Mouse (Mus musculus) liver, embryonic 12.5 days (tissue): ENCODE measurements around the gene Mief1. TPM values are rescaled to one million over a fixed set of nuclear protein-coding genes. Genes with fewer than 3 reads are reported as not detected.

ENCODE experiments used
- ATAC-seq: fragments of 200-750 bp; cut with Nextera tagmentation; 2 replicates; pipeline ENCODE4 v1.8.0; 2017; ENCODE audit warnings: moderate number of reproducible peaks, mild to moderate bottlenecking, moderate library complexity
- H3K27ac ChIP-seq: fragments of 300-500 bp; sonication (generic); 2 replicates; pipeline ENCODE4 v1.5.1; 2016; ENCODE audit warnings: mild to moderate bottlenecking
- H3K27me3 ChIP-seq: fragments of 300-500 bp; sonication (generic); replicated peaks from 2 replicates; pipeline ENCODE4 v1.6.1; 2016; ENCODE audit warnings: mild to moderate bottlenecking, moderate library complexity
- H3K36me3 ChIP-seq: fragments of 300-500 bp; sonication (generic); 2 replicates; pipeline ENCODE4 v1.6.1; 2016; ENCODE audit warnings: mild to moderate bottlenecking, moderate library complexity
- H3K4me1 ChIP-seq: fragments of 300-500 bp; sonication (generic); 2 replicates; pipeline ENCODE4 v1.6.1; 2016
- H3K4me2 ChIP-seq: fragments of 300-500 bp; sonication (generic); 2 replicates; pipeline ENCODE4 v1.6.1; 2016; ENCODE audit warnings: mild to moderate bottlenecking, moderate library complexity
- H3K4me3 ChIP-seq: fragments of 300-500 bp; sonication (generic); 2 replicates; pipeline ENCODE4 v1.5.1; 2016; ENCODE audit warnings: mild to moderate bottlenecking, moderate library complexity
- H3K9ac ChIP-seq: fragments of 300-500 bp; sonication (generic); 2 replicates; pipeline ENCODE4 v1.6.1; 2016; ENCODE audit warnings: mild to moderate bottlenecking, moderate library complexity
- H3K9me3 ChIP-seq: fragments of 300-500 bp; sonication (generic); replicated peaks from 2 replicates; pipeline ENCODE4 v1.6.1; 2016; ENCODE audit warnings: mild to moderate bottlenecking, moderate library complexity
- WGBS: fragments of 180-500 bp; shearing (Covaris S2); methylation state at CpG from one replicate; pipeline ENCODE4 v1.1.7; 2016; ENCODE audit not compliant: insufficient replicate concordance; 5-methylcytosine and 5-hydroxymethylcytosine counted together
- polyA plus RNA-seq: library from polyadenylated mRNA; unstranded; fragments of >200 nt; fragmentation: Nextera tagmentation; extraction: Ambion mirVana; gene quantifications from 2 replicates; pipeline ENCODE4 v1.2.1, GENCODE M21; 2016

Mief1 gene
- polyA plus RNA-seq, 1 experiment from 2014 or later: 30.1 TPM

- Histone ChIP-seq H3K4me2 (no peak overlapping the region), H3K4me1 (no peaks in the 10 kb centered on the region), H3K9me3 (no peaks in the 10 kb centered on the region), H3K27me3 (peaks cover 62% of the 10 kb centered on the region), H3K36me3 (no peaks in the 10 kb centered on the region), H3K9ac (no peak overlapping the region), H3K27ac (no peak overlapping the region), H3K4me3 (no peak overlapping the region)
- ATAC-seq: no peak
- 0% methylated on average over 6 of the region's 6 CpGs for WGBS
Measured at GRCm38 (mm10) chr15:80277625-80278024, 43.8 kb downstream of the Mief1 start.

- Histone ChIP-seq H3K4me2 (no peak overlapping the region), H3K27me3 (peaks cover 64% of the 10 kb centered on the region), H3K9me3 (no peaks in the 10 kb centered on the region), H3K9ac (no peak overlapping the region), H3K36me3 (no peaks in the 10 kb centered on the region), H3K4me1 (no peaks in the 10 kb centered on the region), H3K4me3 (no peak overlapping the region), H3K27ac (no peak overlapping the region)
- no peak for ATAC-seq
- 45% methylated on average over 5 of the region's 5 CpGs for WGBS
Measured at GRCm38 (mm10) chr15:80278121-80278759, 44.4 kb downstream of the Mief1 start.

GRCm38 (mm10) chr15:80279053-80279452, 45.2 kb downstream of the Mief1 start:
- no peak overlapping the region for H3K4me2 ChIP-seq
- WGBS: 49% methylated on average over 2 of the region's 2 CpGs
- no peak for ATAC-seq

GRCm38 (mm10) chr15:80280646-80281045, 46.8 kb downstream of the Mief1 start:
- 19% methylated on average over 6 of the region's 6 CpGs for WGBS
- Histone ChIP-seq H3K9me3 (no peaks in the 10 kb centered on the region), H3K36me3 (no peaks in the 10 kb centered on the region), H3K4me1 (no peaks in the 10 kb centered on the region), H3K27ac (no peak overlapping the region), H3K9ac (no peak overlapping the region), H3K27me3 (peaks cover 75% of the 10 kb centered on the region), H3K4me3 (no peak overlapping the region), H3K4me2 (no peak overlapping the region)
- ATAC-seq: no peak

More at GRCm38 (mm10) chr15:80279053-80279452, 45.2 kb downstream of the Mief1 start:
- H3K36me3 ChIP-seq: no peaks in the 10 kb centered on the region
- H3K4me3 ChIP-seq: no peak overlapping the region
- H3K4me1 ChIP-seq: no peaks in the 10 kb centered on the region
- no peak overlapping the region for H3K27ac ChIP-seq
- H3K9ac ChIP-seq: no peak overlapping the region
- H3K9me3 ChIP-seq: no peaks in the 10 kb centered on the region
- peaks cover 64% of the 10 kb centered on the region for H3K27me3 ChIP-seq

- peak within 1 kb of the TSS; percentile 40 for H3K4me3 ChIP-seq
- ATAC-seq: no peak
- no peak within 1 kb of the TSS for H3K27ac ChIP-seq
- peaks cover 12% of the 10 kb centered on the region; the same call in 1 of the 2 replicates for H3K4me1 ChIP-seq
- H3K27me3 ChIP-seq: peaks cover 100% of the 10 kb centered on the region
- no peaks in the 10 kb centered on the region for H3K9me3 ChIP-seq
- H3K36me3 ChIP-seq: no peaks in the 10 kb centered on the region
- no peak within 1 kb of the TSS for H3K9ac ChIP-seq
- 3% methylated on average over 48 of the region's 50 CpGs for WGBS
- H3K4me2 ChIP-seq: peak within 1 kb of the TSS; percentile 60
Measured at GRCm38 (mm10) chr15:80286851-80287415, 53.1 kb downstream of the Mief1 start, which contains the start of gene Cacna1i. Gene Cacna1i, plus strand, starts transcription at chr15:80287238.

DNA sequence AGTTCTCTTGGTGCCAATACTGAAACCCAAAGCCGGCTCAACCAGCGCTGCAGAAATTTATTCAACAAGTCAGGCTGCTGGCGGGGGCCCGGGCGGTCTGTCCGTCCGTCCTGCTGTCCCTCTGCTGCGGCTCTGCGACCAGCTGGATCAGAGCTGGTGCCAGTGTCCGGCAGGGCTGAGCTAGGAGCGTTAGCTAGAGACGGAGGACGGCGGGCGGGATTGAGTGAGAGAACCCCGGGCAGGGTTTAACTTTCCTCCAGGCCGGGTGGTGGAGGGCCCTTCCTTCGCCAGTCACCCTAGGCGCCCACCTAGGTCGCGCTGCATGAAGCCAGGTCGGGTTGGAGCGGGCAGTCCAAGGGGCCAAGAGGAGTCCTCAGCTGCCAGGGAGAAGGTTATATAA, 54.2 kb downstream of the Mief1 start:
- 8% methylated on average over 23 of the region's 23 CpGs for WGBS
- Histone ChIP-seq H3K9me3 (no peaks in the 10 kb centered on the region), H3K27me3 (peaks cover 98% of the 10 kb centered on the region), H3K9ac (no peak overlapping the region), H3K27ac (no peak overlapping the region), H3K4me1 (peaks cover 12% of the 10 kb centered on the region; the same call in 1 of the 2 replicates), H3K4me2 (peak overlapping the region; percentile 60), H3K4me3 (peak overlapping the region; percentile 40; the same call in 1 of the 2 replicates), H3K36me3 (no peaks in the 10 kb centered on the region)
- no peak for ATAC-seq

DNA sequence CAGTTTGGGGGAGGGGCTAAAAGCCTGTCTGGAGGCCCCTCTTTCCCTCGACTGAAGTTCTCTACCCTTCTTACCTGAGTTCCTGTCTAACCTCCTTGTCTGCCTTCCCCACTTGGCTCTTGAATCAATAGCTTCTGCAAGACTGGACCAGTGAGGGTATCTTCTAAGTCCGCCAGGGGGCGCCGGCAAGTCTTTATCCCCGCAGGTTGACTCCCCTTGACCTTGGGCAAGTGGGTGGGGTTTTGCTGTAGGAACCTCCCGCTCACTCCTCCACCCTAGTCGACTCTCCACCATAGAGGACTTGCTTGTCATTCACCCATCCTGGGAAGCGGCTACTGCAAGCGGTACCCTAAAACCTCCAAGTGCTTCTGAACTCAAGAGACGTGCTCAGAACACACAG, 55.6 kb downstream of the Mief1 start:
- no peaks in the 10 kb centered on the region for H3K36me3 ChIP-seq
- ATAC-seq: peak; percentile 51; the same call in 1 of the 2 replicates
- H3K4me3 ChIP-seq: no peak overlapping the region
- peaks cover 12% of the 10 kb centered on the region; the same call in 1 of the 2 replicates for H3K4me1 ChIP-seq
- H3K4me2 ChIP-seq: 0 out of 2 replicates have a peak overlapping the region, but pooled peaks have one; percentile 4
- peaks cover 88% of the 10 kb centered on the region for H3K27me3 ChIP-seq
- H3K9ac ChIP-seq: no peak overlapping the region
- 5% methylated on average over 10 of the region's 10 CpGs for WGBS
- H3K9me3 ChIP-seq: no peaks in the 10 kb centered on the region
- no peak overlapping the region for H3K27ac ChIP-seq

- no peak overlapping the region for H3K27ac ChIP-seq
- no peaks in the 10 kb centered on the region for H3K36me3 ChIP-seq
- no peak overlapping the region for H3K9ac ChIP-seq
- peaks cover 4% of the 10 kb centered on the region; the same call in 1 of the 2 replicates for H3K9me3 ChIP-seq
- no peak for ATAC-seq
- H3K4me2 ChIP-seq: no peak overlapping the region
- H3K27me3 ChIP-seq: peaks cover 33% of the 10 kb centered on the region
- H3K4me3 ChIP-seq: no peak overlapping the region
- 84% methylated on average over 1 of the region's 1 CpGs for WGBS
- H3K4me1 ChIP-seq: no peaks in the 10 kb centered on the region
Measured at GRCm38 (mm10) chr15:80297146-80297545, 63.3 kb downstream of the Mief1 start.

Other genes with a start within 250 kb of the Mief1 start
- gene Pdgfb, start 219.0 kb upstream of the Mief1 start, polyA plus RNA-seq: 1.6 and 2.2 TPM in 2 replicates
- gene Syngr1, start 142.7 kb upstream of the Mief1 start, polyA plus RNA-seq: 20.4 and 21.9 TPM in 2 replicates
- gene Rpl3, start 142.2 kb upstream of the Mief1 start, polyA plus RNA-seq: 912 and 924 TPM in 2 replicates
- 18.5 and 18.9 TPM in 2 replicates for gene Tab1, start 100.9 kb upstream of the Mief1 start, polyA plus RNA-seq
- gene Mgat3, start 60.3 kb upstream of the Mief1 start, polyA plus RNA-seq: 0.96 and 1.2 TPM in 2 replicates
- gene AC140267.1, start 1.8 kb downstream of the Mief1 start, polyA plus RNA-seq: not detected in 2 replicates
- gene Atf4, start 21.2 kb downstream of the Mief1 start, polyA plus RNA-seq: 141 and 145 TPM in 2 replicates
- gene Rps19bp1, start 30.3 kb downstream of the Mief1 start, polyA plus RNA-seq: 46.8 and 47.0 TPM in 2 replicates
- 0.02 and 0.37 TPM in 2 replicates for gene Cacna1i, start 53.2 kb downstream of the Mief1 start, polyA plus RNA-seq